Mouse (Mus musculus) liver, embryonic 14.5 days (tissue): ENCODE measurements at regions not wholly inside any gene's neighbourhood (a gene's known extent, or its start where the extent isn't known, plus 50 kb on each side); places are given as distances from the start of the nearest gene placed in this dataset.

Experiments
- CTCF ChIP-seq: IDR thresholded peaks from 2 replicates; pipeline ENCODE4 v1.5.1; 2016; ENCODE audit warnings: antibody characterized with exemption, low read depth, control low read depth
- EP300 ChIP-seq: IDR thresholded peaks from 2 replicates; pipeline ENCODE4 v1.6.1; 2016; ENCODE audit warnings: antibody characterized with exemption, low read depth

DNA sequence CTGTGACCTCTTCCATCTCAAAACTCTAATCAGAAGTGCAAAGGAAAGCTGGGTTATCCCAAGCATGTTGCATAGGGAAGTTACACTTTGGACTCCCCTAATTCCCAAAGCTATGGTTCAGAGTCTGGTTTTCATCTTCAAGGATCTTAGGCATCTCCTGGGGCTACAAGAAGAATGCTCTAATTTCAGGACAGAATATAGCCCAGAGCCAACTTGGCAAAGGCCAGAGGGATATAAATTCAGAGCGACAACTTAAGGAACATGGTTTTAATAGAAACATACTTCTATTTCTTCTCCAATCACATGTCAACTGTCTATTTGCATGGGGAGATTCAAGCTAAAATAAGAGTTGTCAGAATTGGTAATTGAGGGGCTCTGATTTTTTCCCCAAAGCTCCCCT lies 441.4 kb upstream of the Klf4 start:
- TF ChIP-seq CTCF (no peak), EP300 (no peak)
